Mouse (Mus musculus): ENCODE results near the gene Mettl23.
"Not testable (repeated sequence)": the region's sequence is repeated elsewhere in the genome, so short reads cannot be mapped to it uniquely, and the experiment has no call there.

Mettl23 gene

GRCm38 (mm10) chr11:116848086-116848876 is 5.2 kb downstream of the Mettl23 start:
- DNase-seq (ENCODE audit: low spot score), result no peak

GRCm38 (mm10) chr11:116848877-116849178 is 5.8 kb downstream of the Mettl23 start:
- not testable (repeated sequence) for DNase-seq (ENCODE audit: low spot score)

- no peak for DNase-seq (ENCODE audit: low spot score)
Measured at GRCm38 (mm10) chr11:116849587-116849986, 6.5 kb downstream of the Mettl23 start.

GRCm38 (mm10) chr11:116850085-116850484 is 7.0 kb downstream of the Mettl23 start:
- DNase-seq (ENCODE audit: low spot score), result no peak

- no peak for DNase-seq (ENCODE audit: low spot score)
Measured at GRCm38 (mm10) chr11:116850833-116851477, 7.9 kb downstream of the Mettl23 start.

GRCm38 (mm10) chr11:116851576-116852290 is 8.7 kb downstream of the Mettl23 start:
- no peak for DNase-seq (ENCODE audit: low spot score)

- DNase-seq (ENCODE audit: low spot score), result peak; percentile 69
Measured at GRCm38 (mm10) chr11:116852291-116852890, 9.3 kb downstream of the Mettl23 start, which contains the start of gene Mfsd11. Gene Mfsd11 (plus strand): TSS chr11:116852440.

- peak; percentile 98 for DNase-seq (ENCODE audit: low spot score)
Measured at GRCm38 (mm10) chr11:116852891-116853511, 9.9 kb downstream of the Mettl23 start, which contains the start of gene Srsf2. Gene Srsf2 (minus strand): TSS chr11:116853094.

- DNase-seq (ENCODE audit: low spot score), result peak; percentile 97
Measured at GRCm38 (mm10) chr11:116853512-116853928, 10.4 kb downstream of the Mettl23 start.

- DNase-seq (ENCODE audit: low spot score), result no peak
Measured at GRCm38 (mm10) chr11:116854279-116854678, 11.2 kb downstream of the Mettl23 start.

- DNase-seq (ENCODE audit: low spot score), result no peak
Measured at GRCm38 (mm10) chr11:116857183-116857850, 14.2 kb downstream of the Mettl23 start.

- DNase-seq (ENCODE audit: low spot score), result no peak
Measured at GRCm38 (mm10) chr11:116864444-116864843, 21.4 kb downstream of the Mettl23 start.

- DNase-seq (ENCODE audit: low spot score), result no peak
Measured at GRCm38 (mm10) chr11:116865945-116866585, 23.0 kb downstream of the Mettl23 start.

GRCm38 (mm10) chr11:116868129-116868528 is 25.1 kb downstream of the Mettl23 start:
- DNase-seq (ENCODE audit: low spot score), result no peak

- DNase-seq (ENCODE audit: low spot score), result no peak
Measured at GRCm38 (mm10) chr11:116869223-116869622, 26.1 kb downstream of the Mettl23 start.

- DNase-seq (ENCODE audit: low spot score), result no peak
Measured at GRCm38 (mm10) chr11:116869641-116870040, 26.6 kb downstream of the Mettl23 start.

GRCm38 (mm10) chr11:116871538-116871937 is 28.5 kb downstream of the Mettl23 start:
- no peak for DNase-seq (ENCODE audit: low spot score)

GRCm38 (mm10) chr11:116873987-116874386 is 30.9 kb downstream of the Mettl23 start:
- no peak for DNase-seq (ENCODE audit: low spot score)

GRCm38 (mm10) chr11:116878454-116878853 is 35.4 kb downstream of the Mettl23 start:
- DNase-seq (ENCODE audit: low spot score), result no peak

GRCm38 (mm10) chr11:116880839-116881238 is 37.8 kb downstream of the Mettl23 start:
- DNase-seq (ENCODE audit: low spot score), result no peak

- no peak for DNase-seq (ENCODE audit: low spot score)
Measured at GRCm38 (mm10) chr11:116881440-116881839, 38.4 kb downstream of the Mettl23 start.
